17 mouse cellular contexts compared by ENCODE assay signal in the genomic region with DNA sequence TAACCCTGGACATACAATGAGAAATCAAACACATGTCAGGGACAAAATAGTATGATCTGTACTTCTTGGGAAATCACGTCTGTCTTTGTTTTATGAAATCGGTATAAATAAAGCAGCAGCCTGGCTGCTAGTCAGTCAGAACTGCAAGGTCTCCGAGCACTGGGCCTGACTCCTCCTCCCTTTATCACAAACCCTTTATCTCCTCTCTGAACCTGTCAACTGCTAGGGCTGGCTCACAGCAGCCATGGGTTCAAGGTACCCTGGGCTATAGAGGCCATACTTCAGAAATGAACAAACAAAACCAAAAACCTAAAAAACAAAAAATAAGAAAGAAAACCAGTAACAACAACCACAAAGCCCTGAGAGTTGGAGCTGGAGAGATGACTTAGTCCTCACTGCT. TPM values are rescaled to one million over a fixed set of nuclear protein-coding genes. Genes with fewer than 3 reads are reported as not detected.
DNase-seq lines count a peak whose midpoint lies in the region; ATAC-seq and TF ChIP-seq lines count a peak whose summit lies in the region.
"Had no signal": no experiment of that assay in that cellular context is flagged by ENCODE, and none has a peak within 500 bp of the region (broad histone marks: within the 10 kb centered on the region; RNA-seq: fewer than 3 reads in every experiment).

No protein-coding gene starts in this region.

- peak; percentile 93 for ATAC-seq in liver, embryonic 11.5 days (replicated peaks; ENCODE audit: low FRiP score)
- peak; percentile 96 for ATAC-seq in megakaryocyte-erythroid progenitor cell, adult 5-6 weeks (replicated peaks; ENCODE audit: low FRiP score, low TSS enrichment, poor library complexity, severe bottlenecking)

- WGBS in liver, embryonic 11.5 days: 48% methylated on average over 3 of the region's 3 CpGs

- H3K9me3 ChIP-seq in liver, embryonic 11.5 days (ENCODE audit: control insufficient read depth, low read length): no peaks in the 10 kb centered on the region
- H3K9me3 ChIP-seq: embryonic facial prominence, embryonic 12.5 days; kidney, embryonic 15.5 days had no signal

- no peak overlapping the region for H3K4me3 ChIP-seq in layer of hippocampus, adult 2 months
- H3K4me3 ChIP-seq in liver, embryonic 11.5 days (ENCODE audit: low read depth, low read length): no peak overlapping the region
- H3K4me3 ChIP-seq: embryonic facial prominence, embryonic 12.5 days; kidney, embryonic 15.5 days had no signal

- H3K4me1 ChIP-seq in liver, embryonic 11.5 days (replicated peaks; ENCODE audit: control insufficient read depth, insufficient read depth, low read length): peaks cover 9% of the 10 kb centered on the region
- H3K4me1 ChIP-seq: embryonic facial prominence, embryonic 12.5 days; kidney, embryonic 15.5 days had no signal

- H3K9ac ChIP-seq in liver, embryonic 11.5 days (ENCODE audit: low read depth, low read length): no peak overlapping the region
- H3K9ac ChIP-seq: embryonic facial prominence, embryonic 12.5 days; kidney, embryonic 15.5 days had no signal

- H3K4me2 ChIP-seq in liver, embryonic 11.5 days: no peak overlapping the region
- H3K4me2 ChIP-seq: embryonic facial prominence, embryonic 12.5 days; kidney, embryonic 15.5 days had no signal

- H3K27ac ChIP-seq in layer of hippocampus, adult 2 months: peak overlapping the region; percentile 58
- 0 out of 2 replicates have a peak overlapping the region, but pooled peaks have one; percentile 57 for H3K27ac ChIP-seq in liver, embryonic 11.5 days (ENCODE audit: low read depth, low read length)
- H3K27ac ChIP-seq: embryonic facial prominence, embryonic 12.5 days; kidney, embryonic 15.5 days had no signal

- H3K27me3 ChIP-seq in liver, embryonic 11.5 days (replicated peaks; ENCODE audit: control insufficient read depth, insufficient read depth, low read length): no peaks in the 10 kb centered on the region
- H3K27me3 ChIP-seq: embryonic facial prominence, embryonic 12.5 days; kidney, embryonic 15.5 days had no signal

- H3K36me3 ChIP-seq in liver, embryonic 11.5 days (ENCODE audit: control insufficient read depth, insufficient read depth, low read length): peaks cover 9% of the 10 kb centered on the region; the same call in 1 of the 2 replicates

- peak; percentile 29 to 41 for DNase-seq in adrenal gland, postnatal 36 days
- no peak for DNase-seq in adrenal gland, postnatal 4 days (ENCODE audit: low spot score in 2 of 2)
- no peak for DNase-seq in layer of hippocampus, adult 2 months (ENCODE audit: low spot score in 2 of 2)
- DNase-seq in layer of hippocampus, postnatal 14 days (ENCODE audit: low spot score in 2 of 2): no peak
- no peak for DNase-seq in liver, embryonic 11.5 days (ENCODE audit: low spot score)
- no peak for DNase-seq in yolk sac, embryonic 10.5 days (ENCODE audit: low spot score)
- no peak for DNase-seq in testis, postnatal 14 days (ENCODE audit: low spot score)
- DNase-seq: cerebellum, adult 2 months; gastrocnemius, postnatal 14 days had no signal

- no peak for TF ChIP-seq CTCF in layer of hippocampus, adult 2 months (conservative IDR thresholded peaks at IDR 0.05)

RNA-seq across cellular contexts. Expression of a gene that starts 21.8 kb away (rescaled TPM):
- total RNA-seq in adrenal gland, postnatal 36 days (2021): 1 to 10 TPM; 2.2 to 7.2 TPM
- 10 to 100 TPM; 13.0 to 13.2 TPM for total RNA-seq in adrenal gland, postnatal 4 days (2021)
- total RNA-seq in layer of hippocampus, adult 2 months (2021): 10 to 100 TPM; 77.5 to 78.6 TPM
- 10 to 100 TPM; 70.9 to 75.6 TPM for total RNA-seq in layer of hippocampus, postnatal 14 days (2021)
- 1.8 and 2.0 TPM in 2 replicates for polyA plus RNA-seq in liver, embryonic 11.5 days (2014; fragmentation: Nextera tagmentation; extraction: Ambion mirVana)
- not detected in 2 replicates for total RNA-seq in megakaryocyte-erythroid progenitor cell, adult 5-6 weeks (2014; fragmentation: Nextera tagmentation)
- 0.65 and 0.75 TPM in 2 replicates for total RNA-seq in megakaryocyte-erythroid progenitor cell, adult 5-6 weeks (2017)

RNA-seq across cellular contexts. Expression of a gene that starts 31.0 kb away (rescaled TPM):
- total RNA-seq in adrenal gland, postnatal 36 days (2021): 10 to 100 TPM; 23.1 to 23.6 TPM
- 10 to 100 TPM; 42.7 to 44.7 TPM for total RNA-seq in adrenal gland, postnatal 4 days (2021)
- 10 to 100 TPM; 33.6 to 36.0 TPM for total RNA-seq in layer of hippocampus, adult 2 months (2021)
- 10 to 100 TPM; 32.3 to 37.9 TPM for total RNA-seq in layer of hippocampus, postnatal 14 days (2021)
- 17.2 and 18.9 TPM in 2 replicates for polyA plus RNA-seq in liver, embryonic 11.5 days (2014; fragmentation: Nextera tagmentation; extraction: Ambion mirVana)
- 33.7 and 36.6 TPM in 2 replicates for total RNA-seq in megakaryocyte-erythroid progenitor cell, adult 5-6 weeks (2014; fragmentation: Nextera tagmentation)
- 9.9 and 26.8 TPM in 2 replicates for total RNA-seq in megakaryocyte-erythroid progenitor cell, adult 5-6 weeks (2017)

RNA-seq across cellular contexts. Expression of a gene that starts 31.0 kb away (rescaled TPM):
- 100 to 1,000 TPM in 1 of 2 experiments, 10 to 100 TPM in 1; 95.2 to 102 TPM for total RNA-seq in adrenal gland, postnatal 36 days (2021)
- total RNA-seq in adrenal gland, postnatal 4 days (2021): 10 to 100 TPM; 79.5 to 80.4 TPM
- 10 to 100 TPM; 93.4 to 95.1 TPM for total RNA-seq in layer of hippocampus, adult 2 months (2021)
- total RNA-seq in layer of hippocampus, postnatal 14 days (2021): 100 to 1,000 TPM in 1 of 2 experiments, 10 to 100 TPM in 1; 96.1 to 101 TPM
- 129 TPM in 2 replicates for polyA plus RNA-seq in liver, embryonic 11.5 days (2014; fragmentation: Nextera tagmentation; extraction: Ambion mirVana)
- 54.8 and 56.6 TPM in 2 replicates for total RNA-seq in megakaryocyte-erythroid progenitor cell, adult 5-6 weeks (2014; fragmentation: Nextera tagmentation)
- 45.5 and 46.2 TPM in 2 replicates for total RNA-seq in megakaryocyte-erythroid progenitor cell, adult 5-6 weeks (2017)

RNA-seq across cellular contexts. Expression of a gene that starts 36.7 kb away (rescaled TPM):
- 1 to 10 TPM; 1.2 to 1.3 TPM for total RNA-seq in adrenal gland, postnatal 36 days (2021)
- 1 to 10 TPM; 7.1 to 9.4 TPM for total RNA-seq in adrenal gland, postnatal 4 days (2021)
- total RNA-seq in layer of hippocampus, adult 2 months (2021): 1,000 to 10,000 TPM; 2,418 to 2,601 TPM
- total RNA-seq in layer of hippocampus, postnatal 14 days (2021): 1,000 to 10,000 TPM; 1,833 to 1,912 TPM
- 3.1 and 4.4 TPM in 2 replicates for polyA plus RNA-seq in liver, embryonic 11.5 days (2014; fragmentation: Nextera tagmentation; extraction: Ambion mirVana)
- not detected in 2 replicates for total RNA-seq in megakaryocyte-erythroid progenitor cell, adult 5-6 weeks (2014; fragmentation: Nextera tagmentation)
- not detected in 2 replicates for total RNA-seq in megakaryocyte-erythroid progenitor cell, adult 5-6 weeks (2017)
- total RNA-seq: hematopoietic stem cell, adult 5-6 weeks; megakaryocyte, adult 5-6 weeks had no signal

RNA-seq across cellular contexts. Expression of a gene that starts 53.2 kb away (rescaled TPM):
- not detected for total RNA-seq in adrenal gland, postnatal 36 days (2021)
- total RNA-seq in adrenal gland, postnatal 4 days (2021): 1 to 10 TPM in 1 of 2 experiments, not detected in 1; 1.1 TPM
- not detected for total RNA-seq in layer of hippocampus, adult 2 months (2021)
- not detected for total RNA-seq in layer of hippocampus, postnatal 14 days (2021)
- polyA plus RNA-seq in liver, embryonic 11.5 days (2014; fragmentation: Nextera tagmentation; extraction: Ambion mirVana): 2.3 and 3.3 TPM in 2 replicates
- not detected in 2 replicates for total RNA-seq in megakaryocyte-erythroid progenitor cell, adult 5-6 weeks (2014; fragmentation: Nextera tagmentation)
- not detected in 2 replicates for total RNA-seq in megakaryocyte-erythroid progenitor cell, adult 5-6 weeks (2017)
- total RNA-seq: gastrocnemius, postnatal 14 days; hematopoietic stem cell, adult 5-6 weeks; left cerebral cortex, adult 18-20 months; megakaryocyte, adult 5-6 weeks had no signal
- polyA plus RNA-seq: cortical plate, adult 2 months; midbrain, postnatal 0 days had no signal

Comparison
In these comparisons a context has a peak if more than half of its experiments do, and no peak if none do; other contexts are left out.
1. DNase-seq: peak in adrenal gland, postnatal 36 days (2 of 2); none in adrenal gland, postnatal 4 days (0 of 2), layer of hippocampus, adult 2 months (0 of 2), layer of hippocampus, postnatal 14 days (0 of 2), liver, embryonic 11.5 days (single experiment), yolk sac, embryonic 10.5 days (single experiment) and testis, postnatal 14 days (single experiment).
2. RNA of a gene that starts 21.8 kb away (total RNA-seq): 77.5 to 78.6 TPM in layer of hippocampus, adult 2 months and 70.9 to 75.6 TPM in layer of hippocampus, postnatal 14 days; 13.0 to 13.2 TPM in adrenal gland, postnatal 4 days, 2.2 to 7.2 TPM in adrenal gland, postnatal 36 days and 0.65 to 0.75 TPM in megakaryocyte-erythroid progenitor cell, adult 5-6 weeks; every median in the first group is over 4 times any median in the second.